Mouse (Mus musculus): Measurements from ENCODE around the gene Axl.
"Not testable (repeated sequence)": the region's sequence is repeated elsewhere in the genome, so short reads cannot be mapped to it uniquely, and the experiment has no call there.

Gene Axl

DNA sequence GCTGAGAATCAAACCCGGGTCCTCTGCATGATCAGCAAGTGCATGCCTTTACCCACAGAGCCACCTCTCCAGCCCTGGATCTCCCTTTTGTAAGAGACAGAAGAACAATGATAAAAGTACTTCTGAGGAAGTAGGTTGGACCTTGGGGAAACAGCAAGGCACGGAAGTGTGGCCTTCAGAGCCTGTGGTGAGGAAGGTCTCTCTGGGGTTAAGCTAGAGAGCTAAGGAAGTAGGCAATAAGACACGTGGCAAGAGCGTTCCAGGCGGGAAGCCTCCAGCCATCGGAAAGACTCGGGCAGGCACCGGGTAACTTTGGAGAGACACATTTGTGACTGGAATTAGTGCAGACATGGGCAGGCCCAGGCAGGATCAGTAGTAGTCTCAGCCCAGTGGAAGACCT, 6.3 kb upstream of the Axl start:
- DNase-seq (ENCODE audit: low spot score in 2 of 2), result no peak

- DNase-seq (ENCODE audit: low spot score in 2 of 2), result no peak
Measured at GRCm38 (mm10) chr7:25793679-25794078, 5.2 kb upstream of the Axl start.

DNA sequence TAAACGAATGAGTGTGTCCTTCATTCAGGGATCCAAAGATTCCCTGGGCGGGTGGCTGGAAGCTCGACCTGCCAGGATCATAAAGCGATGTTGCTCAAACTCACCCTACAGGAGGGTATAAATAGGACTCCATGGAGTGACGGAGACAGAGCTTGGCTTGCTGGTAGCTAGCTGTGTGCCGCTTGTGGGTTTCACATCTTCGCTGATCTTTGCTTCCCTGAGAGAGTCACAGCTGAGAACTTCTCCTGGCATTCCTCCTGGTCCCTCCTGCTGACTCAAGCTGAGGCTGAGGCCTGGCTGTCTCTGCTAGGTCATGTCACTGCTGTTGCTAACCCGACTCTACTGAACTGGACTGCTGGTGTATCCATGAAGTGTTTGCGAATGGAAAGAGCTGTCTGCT, 4.5 kb upstream of the Axl start:
- DNase-seq (ENCODE audit: low spot score in 2 of 2), result not testable (repeated sequence)

DNA sequence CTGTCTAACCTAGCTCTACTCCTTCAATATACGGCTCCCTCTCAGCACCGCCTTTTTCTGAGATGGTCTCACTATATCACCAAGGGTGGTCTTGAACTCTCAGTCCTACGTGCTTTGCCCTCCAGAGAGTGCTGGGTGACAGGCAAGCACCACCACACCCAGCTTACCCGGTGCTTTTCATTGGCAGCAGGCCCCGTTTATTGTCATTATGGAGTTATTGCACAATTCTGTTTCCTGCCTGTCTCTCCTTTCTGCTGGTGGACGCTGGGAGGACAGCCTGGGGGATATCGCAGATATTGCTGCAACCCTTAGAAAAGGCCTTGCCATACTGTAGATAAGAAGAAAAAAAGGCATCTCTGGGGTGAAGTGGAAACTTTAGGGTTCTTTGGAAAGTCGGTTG, 2.1 kb upstream of the Axl start:
- peak; percentile 66 to 83 for DNase-seq (ENCODE audit: low spot score in 2 of 2)

GRCm38 (mm10) chr7:25789129-25789440, 580 bp upstream of the Axl start:
- no peak for DNase-seq (ENCODE audit: low spot score in 2 of 2)

- DNase-seq (ENCODE audit: low spot score in 2 of 2), result peak; percentile 61 to 62
Measured at GRCm38 (mm10) chr7:25787456-25788219, 867 bp downstream of the Axl start.

- no peak for DNase-seq (ENCODE audit: low spot score in 2 of 2)
Measured at GRCm38 (mm10) chr7:25786974-25787373, 1.5 kb downstream of the Axl start.

DNA sequence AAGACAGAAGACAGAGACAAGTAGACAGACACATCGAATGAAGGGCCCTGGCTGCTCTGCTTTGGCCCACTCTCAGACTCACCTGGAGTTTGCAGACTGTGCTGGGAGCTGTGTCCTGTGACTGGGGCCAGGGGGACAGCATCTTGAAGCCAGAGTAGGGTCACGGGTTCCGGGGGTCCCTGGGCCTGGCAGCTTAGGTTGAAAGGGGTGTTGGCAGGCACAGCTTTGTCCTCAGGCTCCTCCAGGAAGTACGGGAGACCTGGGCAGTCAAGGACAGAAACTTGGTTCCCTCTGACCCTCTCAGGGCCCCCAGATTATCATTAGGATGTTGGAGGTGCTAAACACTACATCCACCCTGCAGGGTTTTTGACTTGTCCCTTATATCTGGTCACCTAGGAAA, 2.8 kb downstream of the Axl start:
- DNase-seq (ENCODE audit: low spot score in 2 of 2), result no peak

DNA sequence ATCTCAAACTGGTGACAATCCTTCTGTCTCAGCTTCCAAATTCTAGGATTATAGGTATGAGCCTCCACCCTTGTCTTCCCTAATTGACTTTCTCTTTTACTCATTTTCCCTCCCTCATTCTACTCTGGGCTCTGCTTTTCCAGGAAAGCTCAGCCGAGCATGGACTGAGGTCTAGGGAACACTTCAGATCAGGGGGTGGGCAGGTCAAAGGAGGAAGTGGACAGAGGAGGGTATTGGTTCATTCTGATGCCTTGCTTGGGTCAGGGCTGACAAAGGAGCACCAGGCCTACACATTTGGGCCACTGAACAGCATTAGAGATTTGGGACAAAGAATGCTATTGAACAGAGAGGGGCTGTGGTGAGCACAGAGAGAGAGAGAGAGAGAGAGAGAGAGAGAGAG, 3.7 kb downstream of the Axl start:
- no peak for DNase-seq (ENCODE audit: low spot score in 2 of 2)

DNA sequence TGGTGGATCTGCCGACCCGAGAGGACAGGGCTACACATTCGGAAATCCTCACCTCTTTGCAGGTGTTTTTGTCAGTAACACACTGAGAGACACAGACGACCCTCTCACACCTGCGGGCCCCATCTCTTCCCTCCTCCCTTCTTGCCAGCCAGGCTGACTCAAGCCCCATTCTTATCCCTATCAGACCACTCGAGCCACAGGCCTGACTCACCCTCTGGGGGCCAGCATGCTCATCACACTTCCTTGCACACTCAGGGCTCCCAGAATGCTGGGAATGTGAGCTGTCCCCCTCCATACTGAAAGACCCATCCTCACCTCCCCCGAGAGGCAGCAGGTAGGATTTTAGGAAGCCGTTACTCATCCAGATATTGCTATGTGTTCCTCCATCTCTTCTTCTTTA, 4.8 kb downstream of the Axl start:
- DNase-seq (ENCODE audit: low spot score in 2 of 2), result no peak

DNA sequence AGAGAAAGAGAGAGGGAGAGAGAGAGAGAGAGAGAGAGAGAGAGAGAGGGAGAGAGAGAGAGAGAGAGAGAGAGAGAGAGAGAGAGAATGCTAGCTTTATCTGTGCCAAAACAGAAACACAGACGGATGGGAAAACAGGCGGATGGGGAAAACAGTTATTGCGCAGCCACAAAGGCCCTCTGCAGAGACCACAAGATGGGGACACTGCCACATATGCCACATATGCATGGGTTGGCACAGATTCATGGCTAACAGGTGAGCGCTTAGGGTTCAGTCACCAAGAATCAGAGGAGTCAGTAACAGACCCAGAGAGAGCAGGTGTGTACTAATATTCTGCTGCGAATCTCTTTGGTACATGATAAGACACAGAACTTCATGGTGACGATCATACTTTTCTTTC, 5.8 kb downstream of the Axl start:
- no peak for DNase-seq (ENCODE audit: low spot score in 2 of 2)

DNA sequence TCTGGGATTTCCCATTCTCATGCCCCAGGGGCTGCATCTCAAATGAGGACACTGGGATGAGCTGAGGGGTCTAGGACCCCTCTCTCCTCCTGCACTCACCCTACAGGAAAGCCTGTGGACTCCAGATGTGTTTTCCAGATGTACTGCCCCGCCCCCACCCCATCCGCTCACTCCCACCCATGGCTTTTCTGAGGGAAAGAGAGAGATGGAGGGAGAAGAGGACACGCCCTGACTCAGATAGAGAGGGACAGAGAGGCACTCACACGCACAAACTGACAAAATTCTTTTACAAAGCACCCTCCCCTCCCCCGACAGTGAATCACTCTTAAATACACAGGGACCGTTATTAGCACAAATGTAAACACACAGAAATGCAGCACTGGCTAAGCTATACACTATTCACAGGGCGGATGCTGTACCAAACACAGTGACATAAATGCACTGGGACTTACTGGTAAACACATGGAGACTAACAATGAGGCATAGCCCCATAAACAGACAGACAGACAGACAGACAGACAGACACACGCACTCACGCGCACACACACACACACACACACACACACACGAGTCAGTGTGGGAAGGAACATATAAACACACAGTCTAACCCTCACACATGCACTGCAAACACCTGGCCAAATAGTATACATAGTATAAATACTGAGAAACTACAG, 6.4 kb downstream of the Axl start:
- no peak for DNase-seq (ENCODE audit: low spot score in 2 of 2)

DNA sequence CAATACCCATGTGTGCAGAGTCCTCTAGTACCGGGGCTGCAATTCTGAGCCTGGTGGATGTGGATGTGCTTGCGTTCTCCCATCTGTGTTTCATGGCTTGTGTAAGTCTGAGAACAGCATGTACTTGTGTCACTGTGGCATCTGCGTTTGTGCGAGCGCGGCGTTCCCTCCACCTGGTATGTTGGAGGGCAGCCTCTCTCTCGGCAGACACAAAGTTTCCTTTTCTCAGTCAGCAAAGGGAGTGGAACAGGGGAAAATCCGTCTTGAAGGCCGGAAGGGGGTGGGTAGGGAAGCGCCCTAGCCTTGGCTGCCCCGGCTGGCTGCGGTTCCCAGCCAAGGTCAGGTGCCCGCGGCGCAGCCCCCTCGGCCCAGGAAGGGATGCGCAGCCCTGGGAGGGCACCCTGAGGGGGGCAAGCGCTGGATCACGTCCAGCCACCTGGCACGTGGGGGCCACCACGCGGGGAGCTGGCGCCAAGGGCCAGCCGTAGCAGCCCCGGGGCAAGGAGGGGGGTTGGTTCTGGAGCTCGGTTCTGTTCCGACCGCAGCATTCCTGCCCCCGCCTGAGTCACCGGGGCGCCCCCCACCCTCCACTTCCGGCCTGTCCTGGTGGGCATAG, 7.1 kb downstream of the Axl start:
- DNase-seq (ENCODE audit: low spot score in 2 of 2), result peak; percentile 55 to 62

DNA sequence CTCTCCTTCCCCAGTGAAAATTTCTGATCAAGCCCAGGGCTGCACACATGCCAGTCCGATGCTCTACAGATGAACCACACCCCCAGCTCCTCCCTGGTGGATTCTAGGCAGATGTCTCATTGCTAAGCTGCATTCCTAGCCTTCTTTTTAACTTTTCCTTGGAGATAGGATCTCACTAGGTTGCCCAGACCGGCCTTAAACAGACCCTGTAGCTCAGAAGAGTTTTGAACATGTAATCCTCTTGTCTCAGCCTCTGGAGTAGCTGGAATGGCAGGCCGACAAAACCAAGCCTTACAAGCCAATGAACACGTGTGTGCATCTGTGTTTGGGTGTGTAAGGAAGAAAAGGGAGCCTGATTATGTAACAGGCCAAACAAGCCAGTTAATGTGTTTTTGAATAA, 7.8 kb downstream of the Axl start:
- DNase-seq (ENCODE audit: low spot score in 2 of 2), result no peak

GRCm38 (mm10) chr7:25780021-25780420, 8.5 kb downstream of the Axl start:
- DNase-seq (ENCODE audit: low spot score in 2 of 2), result no peak

GRCm38 (mm10) chr7:25768229-25768628, 20.3 kb downstream of the Axl start:
- DNase-seq (ENCODE audit: low spot score in 2 of 2), result no peak

GRCm38 (mm10) chr7:25766108-25766507, 22.4 kb downstream of the Axl start:
- no peak for DNase-seq (ENCODE audit: low spot score in 2 of 2)

DNA sequence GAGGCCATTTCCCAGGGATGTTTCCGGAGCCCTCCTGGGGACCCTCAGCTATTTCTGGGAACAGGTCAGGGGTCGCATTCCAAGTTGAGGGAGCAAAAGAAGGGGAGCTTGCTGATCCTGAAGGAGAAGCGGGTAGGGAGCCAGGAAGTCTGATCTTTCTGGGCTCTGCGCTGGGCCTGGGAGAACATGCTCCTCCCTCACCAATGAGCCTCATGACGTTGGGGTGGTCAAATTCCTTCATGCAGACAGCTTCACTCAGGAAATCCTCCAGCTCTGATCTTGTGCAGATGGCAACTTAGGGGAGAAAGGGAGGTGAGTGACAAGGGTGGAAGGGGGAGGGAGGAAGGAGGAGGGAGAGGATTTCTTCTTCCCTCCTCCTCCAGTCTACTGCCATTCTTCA, 24.3 kb downstream of the Axl start:
- no peak for DNase-seq (ENCODE audit: low spot score in 2 of 2)

- no peak for DNase-seq (ENCODE audit: low spot score in 2 of 2)
Measured at GRCm38 (mm10) chr7:25763678-25764077, 24.8 kb downstream of the Axl start.

DNA sequence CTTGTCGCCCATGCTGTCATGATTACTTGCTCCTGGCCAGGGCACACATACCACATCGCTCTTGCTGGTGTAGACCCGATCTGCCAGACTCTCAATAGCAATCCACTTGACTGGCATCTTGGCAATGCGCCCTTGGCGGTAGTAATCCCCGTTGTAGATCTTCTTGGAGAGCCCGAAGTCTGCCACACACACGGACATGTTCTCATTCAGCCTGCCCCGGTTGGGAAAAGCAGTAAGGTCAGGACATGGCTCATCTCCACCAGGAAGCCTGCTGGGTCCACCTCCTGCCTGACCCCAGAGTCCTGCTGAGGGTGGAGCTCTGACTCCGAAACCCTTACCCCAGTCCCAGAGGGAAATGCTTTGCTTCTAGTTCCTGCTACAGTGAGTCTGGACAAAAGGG, 27.2 kb downstream of the Axl start:
- peak in 1 of 2 experiments; percentile 46 for DNase-seq (ENCODE audit: low spot score in 2 of 2)

DNA sequence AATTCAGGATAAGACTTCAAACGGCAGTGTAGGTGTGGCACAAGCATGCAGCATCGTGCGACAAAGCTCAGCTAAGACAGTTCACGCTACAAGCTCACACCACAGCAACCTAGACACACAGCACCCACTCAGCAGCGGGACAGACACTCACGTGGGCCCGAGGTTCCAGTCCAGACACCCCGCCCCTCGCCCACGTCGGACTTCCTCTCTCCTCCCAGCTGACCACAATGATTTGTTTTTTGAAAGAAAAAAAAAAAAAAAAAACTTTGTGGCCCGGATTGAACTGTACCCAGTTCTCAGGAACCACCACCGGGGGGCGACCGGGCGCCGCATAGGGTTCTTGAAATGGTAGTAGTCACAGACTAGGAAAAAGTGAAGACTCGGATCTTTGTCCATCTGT, 32.5 kb downstream of the Axl start:
- peak; percentile 90 for DNase-seq (ENCODE audit: low spot score in 2 of 2)

GRCm38 (mm10) chr7:25755468-25755833, 33.1 kb downstream of the Axl start:
- no peak for DNase-seq (ENCODE audit: low spot score in 2 of 2)

DNA sequence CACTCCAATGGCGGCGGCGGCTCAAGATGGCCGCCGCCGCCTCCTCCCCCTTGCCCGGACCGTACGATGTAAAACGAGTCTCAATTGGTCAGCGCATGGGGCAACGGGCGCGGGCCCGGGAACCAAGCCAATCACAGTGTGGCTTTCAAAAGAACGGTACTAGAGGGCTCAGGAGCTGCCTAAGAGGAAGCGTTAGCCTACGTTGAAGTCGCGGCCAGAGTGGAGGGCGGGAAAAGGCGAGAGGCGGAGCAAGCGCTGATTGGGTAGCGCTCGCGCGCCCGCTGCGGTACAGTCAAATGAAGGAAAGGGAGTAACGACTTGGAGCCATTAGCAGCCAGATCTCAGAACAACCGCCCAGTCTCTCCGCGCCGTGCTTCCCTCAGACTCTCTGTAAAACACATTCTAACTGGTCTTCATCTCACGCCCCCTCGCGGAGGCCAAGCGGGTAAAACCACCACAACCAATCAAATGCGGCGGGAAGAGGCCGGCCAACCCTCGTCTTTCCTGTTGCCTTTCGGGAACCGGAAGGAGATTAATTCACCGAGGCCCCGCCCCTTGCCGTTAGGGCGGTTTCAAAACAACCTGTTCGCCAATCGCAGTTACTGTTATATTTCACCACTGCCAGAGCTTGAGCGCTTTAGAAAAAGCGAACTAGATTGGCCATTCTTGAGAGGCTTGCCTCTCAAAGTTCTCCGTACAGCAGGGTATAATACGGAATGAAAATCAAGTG, 33.6 kb downstream of the Axl start, which contains the start of gene Hnrnpul1:
Gene Hnrnpul1, minus strand, starts transcription at position 20 of the 730 bp plus-strand sequence.
- DNase-seq (ENCODE audit: low spot score in 2 of 2), result peak; percentile 99
